In genomic region chr15:83349954-83350711, GRCm38 (mm10) we compare ENCODE assay signal across 8 mouse cellular contexts. TPM values are rescaled to one million over a fixed set of nuclear protein-coding genes. Genes with fewer than 3 reads are reported as not detected.
DNase-seq lines count a peak whose midpoint lies in the region; ATAC-seq and TF ChIP-seq lines count a peak whose summit lies in the region.

TSS of gene Arfgap3 (minus strand) at chr15:83350247.

- under 1% methylated on average over 60 of the region's 60 CpGs for WGBS in heart, embryonic 11.5 days (ENCODE audit: insufficient replicate concordance)
- under 1% methylated on average over 58 of the region's 60 CpGs for WGBS in kidney, embryonic 16.5 days
- 1% methylated on average over 60 of the region's 60 CpGs for WGBS in liver, adult 2 months

- peak within 1 kb of the TSS; percentile 19 for H3ac ChIP-seq in myocyte (ENCODE audit: control insufficient read depth, insufficient read length)

- peak within 1 kb of the TSS; percentile 78 for H3K4me3 ChIP-seq in heart, embryonic 11.5 days (ENCODE audit: low read depth, low read length)
- peak within 1 kb of the TSS; percentile 93 for H3K4me3 ChIP-seq in kidney, embryonic 16.5 days (ENCODE audit: low read length)
- peak within 1 kb of the TSS; percentile 94 for H3K4me3 ChIP-seq in liver, adult 2 months (ENCODE audit: insufficient read depth, low read depth, low read length)
- peak within 1 kb of the TSS; percentile 60 for H3K4me3 ChIP-seq in myocyte

- peak within 1 kb of the TSS; percentile 88 for H3K4me2 ChIP-seq in heart, embryonic 11.5 days
- peak within 1 kb of the TSS; percentile 94 for H3K4me2 ChIP-seq in kidney, embryonic 16.5 days (replicated peaks; ENCODE audit: low read depth, low read length)
- H3K4me2 ChIP-seq in myocyte (ENCODE audit: low read depth), result peak within 1 kb of the TSS; percentile 99

- no peaks in the 10 kb centered on the region for H3K9me3 ChIP-seq in heart, embryonic 11.5 days (replicated peaks; ENCODE audit: control insufficient read depth, low read length)
- no peaks in the 10 kb centered on the region for H3K9me3 ChIP-seq in kidney, embryonic 16.5 days (ENCODE audit: low read length)

- H3K27me3 ChIP-seq in heart, embryonic 11.5 days (ENCODE audit: control insufficient read depth, insufficient read depth, low read length), result no peaks in the 10 kb centered on the region
- no peaks in the 10 kb centered on the region for H3K27me3 ChIP-seq in kidney, embryonic 16.5 days (ENCODE audit: insufficient read depth, low read length)
- H3K27me3 ChIP-seq in liver, adult 2 months (ENCODE audit: control insufficient read depth, insufficient read depth, low read length), result no peaks in the 10 kb centered on the region
- H3K27me3 ChIP-seq in myocyte (ENCODE audit: control insufficient read depth, insufficient read depth, insufficient read length), result no peaks in the 10 kb centered on the region
- H3K27me3 ChIP-seq in splenic B cell, adult 2 months (ENCODE audit: control insufficient read depth, insufficient read depth, low read length, poor library complexity, severe bottlenecking), result no peaks in the 10 kb centered on the region

- 0 out of 2 replicates have a peak, but pooled peaks have one; percentile 16 for TF ChIP-seq POLR2A in liver, adult 2 months (IDR thresholded peaks at IDR 0.05; ENCODE audit: extremely low read depth, insufficient read depth, low read length)
- peak; percentile 69 for TF ChIP-seq POLR2A in myocyte (IDR thresholded peaks at IDR 0.05; ENCODE audit: insufficient read length, low read depth)

- H3K36me3 ChIP-seq in heart, embryonic 11.5 days (ENCODE audit: control insufficient read depth, insufficient read depth, low read length), result no peaks in the 10 kb centered on the region
- H3K36me3 ChIP-seq in kidney, embryonic 16.5 days (ENCODE audit: insufficient read depth, low read length), result 0 out of 2 replicates have a peak, but pooled peaks cover 3% of the 10 kb centered on the region
- H3K36me3 ChIP-seq in liver, adult 2 months (ENCODE audit: control insufficient read depth, insufficient read depth, low read length), result no peaks in the 10 kb centered on the region
- no peaks in the 10 kb centered on the region for H3K36me3 ChIP-seq in myocyte (ENCODE audit: control insufficient read depth, insufficient read depth)
- no peaks in the 10 kb centered on the region for H3K36me3 ChIP-seq in splenic B cell, adult 2 months (ENCODE audit: control insufficient read depth, insufficient read depth, low read length, poor library complexity, severe bottlenecking)

- H3K79me2 ChIP-seq in liver, adult 2 months (ENCODE audit: control insufficient read depth, insufficient read depth, low read length), result peaks cover 12% of the 10 kb centered on the region; the same call in 1 of the 2 replicates
- H3K79me2 ChIP-seq in myocyte (ENCODE audit: control insufficient read depth, insufficient read depth), result peaks cover 43% of the 10 kb centered on the region

- DNase-seq in B cell, adult 2 months, result peak; percentile 94 to 95
- DNase-seq in brain, adult 2 months (ENCODE audit: low read depth, low spot score), result peak; percentile 96
- peak; percentile 70 for DNase-seq in liver, adult 2 months (ENCODE audit: extremely low read depth, low read depth, low spot score)
- peak; percentile 93 for DNase-seq in splenic B cell, adult 2 months (ENCODE audit: low read depth, low spot score)

- H3K27ac ChIP-seq in heart, embryonic 11.5 days (ENCODE audit: low read depth, low read length), result peak within 1 kb of the TSS; percentile 17
- peak within 1 kb of the TSS; percentile 27; the same call in 1 of the 2 replicates for H3K27ac ChIP-seq in kidney, embryonic 16.5 days (ENCODE audit: low read length)
- H3K27ac ChIP-seq in liver, adult 2 months (replicated peaks; ENCODE audit: insufficient read depth, low read depth, low read length), result peak within 1 kb of the TSS; percentile 65

- peak within 1 kb of the TSS; percentile 81 for H3K9ac ChIP-seq in heart, embryonic 11.5 days (ENCODE audit: low read depth, low read length)
- peak within 1 kb of the TSS; percentile 84 for H3K9ac ChIP-seq in kidney, embryonic 16.5 days (replicated peaks; ENCODE audit: low read length)
- H3K9ac ChIP-seq in liver, adult 2 months (ENCODE audit: low read depth, low read length), result peak within 1 kb of the TSS; percentile 86

- H3K4me1 ChIP-seq in heart, embryonic 11.5 days (ENCODE audit: control insufficient read depth, insufficient read depth, low read length), result peaks cover 10% of the 10 kb centered on the region
- peaks cover 17% of the 10 kb centered on the region for H3K4me1 ChIP-seq in kidney, embryonic 16.5 days (ENCODE audit: insufficient read depth, low read length)
- H3K4me1 ChIP-seq in liver, adult 2 months (ENCODE audit: control insufficient read depth, insufficient read depth, low read length), result peaks cover 7% of the 10 kb centered on the region

- peak; percentile 82 for ATAC-seq in erythroblast, adult 5-6 weeks (replicated peaks; ENCODE audit: low FRiP score, poor library complexity, severe bottlenecking)
- ATAC-seq in heart, embryonic 11.5 days (replicated peaks; ENCODE audit: insufficient number of reproducible peaks, low FRiP score, low TSS enrichment), result peak; percentile 90
- ATAC-seq in kidney, embryonic 16.5 days (ENCODE audit: low FRiP score, low TSS enrichment), result peak; percentile 92

- TF ChIP-seq CTCF in liver, adult 2 months (IDR thresholded peaks at IDR 0.05; ENCODE audit: low read depth, low read length), result no peak

TF ChIP-seq in myocyte, 11 proteins besides CTCF, POLR2A, EP300 and RAD21:
- TF ChIP-seq E2F4 (IDR thresholded peaks at IDR 0.05; ENCODE audit: insufficient read depth) (no peak), SRF (IDR thresholded peaks at IDR 0.05; ENCODE audit: control insufficient read depth, insufficient read length, low read depth) (no peak), POLR2AphosphoS2 (IDR thresholded peaks at IDR 0.05; ENCODE audit: insufficient read length, low read depth) (peak; percentile 84), CEBPB (IDR thresholded peaks at IDR 0.05; ENCODE audit: insufficient read depth, poor library complexity, severe bottlenecking) (no peak)

RNA-seq across cellular contexts. Expression of gene Arfgap3, which starts in this region (rescaled TPM):
- 44.1 and 50.7 TPM in 2 replicates for total RNA-seq in erythroblast, adult 5-6 weeks (2015; ENCODE audit: low replicate concordance)
- 49.2 and 63.3 TPM in 2 replicates for total RNA-seq in erythroblast, adult 5-6 weeks (2017; ENCODE audit: low replicate concordance)
- polyA plus RNA-seq in heart, embryonic 11.5 days (2014; fragmentation: Nextera tagmentation; extraction: Ambion mirVana), result 29.9 and 34.4 TPM in 2 replicates
- polyA plus RNA-seq in kidney, embryonic 16.5 days (2015; fragmentation: Nextera tagmentation; extraction: Ambion mirVana), result 39.2 and 41.1 TPM in 2 replicates
- 4.7 and 6.8 TPM in 2 replicates for total RNA-seq in liver, adult 2 months (2014; rRNA removed)
- 5.7 and 9.0 TPM in 2 replicates for polyA plus RNA-seq in liver, adult 2 months (2012; rRNA removed)
- 45.3 TPM for polyA plus RNA-seq in myocyte (2012; fragmentation: generic; extraction: Trizol)

Comparison
In these comparisons a context has a peak if more than half of its experiments do, and no peak if none do; other contexts are left out.
1. Peak in every context shown above with its lines: DNase-seq, ATAC-seq, H3K4me3 ChIP-seq and H3K27ac ChIP-seq.